Mouse (Mus musculus) G1E (cell line): ENCODE measurements around the gene Tnf.

Source experiments
- CTCF ChIP-seq: IDR thresholded peaks from 2 replicates; pipeline ENCODE4 v1.5.1; 2012; ENCODE audit warnings: low read depth, low read length, inconsistent platforms, mixed read lengths
- GATA1 ChIP-seq: IDR thresholded peaks from 2 replicates; pipeline ENCODE4 v1.6.1; 2012; ENCODE audit warnings: borderline replicate concordance, low read length, inconsistent platforms, mixed read lengths
- GATA2 ChIP-seq: IDR thresholded peaks from 2 replicates; pipeline ENCODE4 v1.6.1; 2012; ENCODE audit warnings: low read depth, low read length, inconsistent platforms, borderline replicate concordance
- POLR2AphosphoS5 ChIP-seq: IDR thresholded peaks from 2 replicates; pipeline ENCODE4 v1.6.1; 2012; ENCODE audit warnings: low read depth, low read length, inconsistent platforms; ENCODE audit not compliant: insufficient replicate concordance
- TAL1 ChIP-seq: conservative IDR thresholded peaks from 2 replicates; pipeline ENCODE4 v1.6.1; 2012; ENCODE audit warnings: low read depth, low read length, inconsistent platforms, mixed read lengths

GRCm38 (mm10) chr17:35209785-35210535 is 8.2 kb upstream of the Tnf start:
- no peak for TF ChIP-seq CTCF
- no peak for TF ChIP-seq TAL1
- no peak for TF ChIP-seq POLR2AphosphoS5
- TF ChIP-seq GATA1, result no peak
- TF ChIP-seq GATA2, result no peak
